In the genomic region with DNA sequence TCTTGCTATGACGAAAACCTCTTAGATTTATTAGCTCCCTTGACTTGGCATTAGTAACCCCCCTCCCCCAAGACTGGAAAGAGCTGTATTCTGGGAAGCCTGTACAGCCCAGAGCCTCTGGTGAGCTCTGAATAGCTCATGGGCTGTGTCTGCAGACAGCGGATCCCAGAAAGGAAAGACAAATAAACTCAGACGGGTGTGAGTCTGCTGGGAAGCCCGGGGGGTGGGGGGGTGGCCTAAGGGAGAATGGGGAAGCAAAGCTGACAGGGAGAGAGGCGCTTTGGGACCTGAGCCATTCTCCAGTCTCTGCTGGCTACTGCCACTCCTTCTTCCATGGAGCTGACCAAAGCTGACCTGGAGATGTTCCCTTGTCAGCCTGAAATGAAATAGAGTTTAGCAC, we compare ENCODE assay signal across 9 mouse cellular contexts. TPM values are rescaled to one million over a fixed set of nuclear protein-coding genes. Genes with fewer than 3 reads are reported as not detected.
DNase-seq lines count a peak whose midpoint lies in the region; ATAC-seq and TF ChIP-seq lines count a peak whose summit lies in the region.
"Had no signal": no experiment of that assay in that cellular context is flagged by ENCODE, and none has a peak within 500 bp of the region (broad histone marks: within the 10 kb centered on the region; RNA-seq: fewer than 3 reads in every experiment).

No protein-coding gene starts in this region.

- H3K36me3 ChIP-seq in heart, embryonic 12.5 days: no peaks in the 10 kb centered on the region
- H3K36me3 ChIP-seq in limb, embryonic 13.5 days: peaks cover 6% of the 10 kb centered on the region; the same call in 1 of the 2 replicates

- no peak overlapping the region for H3K9ac ChIP-seq in heart, embryonic 12.5 days
- no peak overlapping the region for H3K9ac ChIP-seq in limb, embryonic 13.5 days

- peak overlapping the region; percentile 92 for H3K27ac ChIP-seq in gastrocnemius, adult 2 months
- H3K27ac ChIP-seq in heart, embryonic 12.5 days (ENCODE audit: poor library complexity, severe bottlenecking): peak overlapping the region; percentile 86
- H3K27ac ChIP-seq in limb, embryonic 13.5 days: peak overlapping the region; percentile 92
- H3K27ac ChIP-seq in left cerebral cortex, adult 2 months: no peak overlapping the region

- H3K4me2 ChIP-seq in heart, embryonic 12.5 days: peak overlapping the region; percentile 39; the same call in 1 of the 2 replicates
- no peak overlapping the region for H3K4me2 ChIP-seq in limb, embryonic 13.5 days (replicated peaks)

- no peaks in the 10 kb centered on the region for H3K9me3 ChIP-seq in heart, embryonic 12.5 days (replicated peaks)
- no peaks in the 10 kb centered on the region for H3K9me3 ChIP-seq in limb, embryonic 13.5 days

- intact Hi-C loops in gastrocnemius, adult 2 months (cut with DNase I): no loop called here
- intact Hi-C loops in gastrocnemius, postnatal 14 days (cut with DNase I; ENCODE audit: low total_unique reads): no loop called here
- intact Hi-C loops in left cerebral cortex, adult 2 months (cut with DNase I): no loop called here

- H3K4me1 ChIP-seq in heart, embryonic 12.5 days (replicated peaks): peaks cover 27% of the 10 kb centered on the region
- peaks cover 35% of the 10 kb centered on the region for H3K4me1 ChIP-seq in limb, embryonic 13.5 days

- peak; percentile 60 for DNase-seq in gastrocnemius, adult 2 months
- DNase-seq in gastrocnemius, postnatal 14 days: no peak
- DNase-seq in 3134 (ENCODE audit: extremely low read depth, insufficient read length, low spot score): peak; percentile 36
- DNase-seq in left cerebral cortex, adult 2 months (ENCODE audit: extremely low spot score in 1 of 2, low spot score in 2 of 2): no peak
- no peak for DNase-seq in layer of hippocampus, adult 11-12 months (ENCODE audit: low spot score)
- DNase-seq in B cell, adult 2 months: no peak

- no peak for TF ChIP-seq CTCF in gastrocnemius, adult 2 months (IDR thresholded peaks at IDR 0.05)
- TF ChIP-seq CTCF in left cerebral cortex, adult 2 months (IDR thresholded peaks at IDR 0.05): no peak

- 6% methylated on average over 5 of the region's 5 CpGs for WGBS in heart, embryonic 12.5 days
- 27% methylated on average over 5 of the region's 5 CpGs for WGBS in limb, embryonic 13.5 days

- ATAC-seq in heart, embryonic 12.5 days (ENCODE audit: insufficient number of reproducible peaks, low FRiP score): peak; percentile 58; the same call in 1 of the 2 replicates
- no peak for ATAC-seq in limb, embryonic 13.5 days (ENCODE audit: low FRiP score, low read depth)

- peak overlapping the region; percentile 36 for H3K4me3 ChIP-seq in gastrocnemius, adult 2 months
- no peak overlapping the region for H3K4me3 ChIP-seq in heart, embryonic 12.5 days
- H3K4me3 ChIP-seq in limb, embryonic 13.5 days: no peak overlapping the region
- no peak overlapping the region for H3K4me3 ChIP-seq in left cerebral cortex, adult 2 months

- no peaks in the 10 kb centered on the region for H3K27me3 ChIP-seq in heart, embryonic 12.5 days (replicated peaks)
- H3K27me3 ChIP-seq in limb, embryonic 13.5 days: no peaks in the 10 kb centered on the region
- H3K27me3 ChIP-seq: CH12.LX had no signal

RNA-seq across cellular contexts. Expression of gene Wwp2, which starts 53.8 kb away (rescaled TPM):
- 10 to 100 TPM; 15.0 to 16.9 TPM for total RNA-seq in gastrocnemius, adult 2 months (2021)
- total RNA-seq in gastrocnemius, postnatal 14 days (2021): 10 to 100 TPM; 13.1 to 13.9 TPM
- 37.6 and 40.7 TPM in 2 replicates for polyA plus RNA-seq in heart, embryonic 12.5 days (2016; fragmentation: Nextera tagmentation; extraction: Ambion mirVana)
- 329 and 357 TPM in 2 replicates for polyA plus RNA-seq in limb, embryonic 13.5 days (2015; fragmentation: Nextera tagmentation; extraction: Ambion mirVana)
- 10 to 100 TPM; 34.4 to 39.3 TPM for total RNA-seq in left cerebral cortex, adult 2 months (2021)

Comparison
In these comparisons a context has a peak if more than half of its experiments do, and no peak if none do; other contexts are left out.
1. DNase-seq: peak in gastrocnemius, adult 2 months (single experiment) and 3134 (single experiment); none in gastrocnemius, postnatal 14 days (single experiment), left cerebral cortex, adult 2 months (0 of 2), layer of hippocampus, adult 11-12 months (single experiment) and B cell, adult 2 months (0 of 2).